Mouse (Mus musculus): ENCODE results near the gene Hnrnpc. TPM values are rescaled to one million over a fixed set of nuclear protein-coding genes. Genes with fewer than 3 reads are reported as not detected.
"Not testable (repeated sequence)": the region's sequence is repeated elsewhere in the genome, so short reads cannot be mapped to it uniquely, and the experiment has no call there.

The Hnrnpc gene
- total and polyA plus RNA-seq, 3 experiments: 38.0 to 544 (median 507) TPM

GRCm38 (mm10) chr14:52044901-52045678 lies 58.7 kb downstream of the Hnrnpc start:
- Histone ChIP-seq H3K27me3 (ENCODE audit: insufficient read depth, low read length) (peaks cover 21% of the 10 kb centered on the region), H3K9me3 (replicated peaks) (no peaks in the 10 kb centered on the region), H3K4me3 (ENCODE audit: low read depth, low read length) (no peak overlapping the region), H3K4me1 (ENCODE audit: insufficient read depth, low read depth, low read length) (peaks cover 2% of the 10 kb centered on the region; the same call in 1 of the 2 replicates), H3K36me3 (replicated peaks) (no peaks in the 10 kb centered on the region)
- ATAC-seq (ENCODE audit: extremely low read depth, insufficient number of reproducible peaks, low FRiP score, poor library complexity, severe bottlenecking): peak; percentile 60
- peak; percentile 9 for DNase-seq (ENCODE audit: low spot score)
- no peak for TF ChIP-seq GATA1 (IDR thresholded peaks at IDR 0.05; ENCODE audit: borderline replicate concordance, low read length)
- TF ChIP-seq TAL1 (conservative IDR thresholded peaks at IDR 0.05; ENCODE audit: low read depth, low read length): no peak

GRCm38 (mm10) chr14:52043446-52043845 lies 60.4 kb downstream of the Hnrnpc start:
- TF ChIP-seq GATA2 (IDR thresholded peaks at IDR 0.05; ENCODE audit: borderline replicate concordance, low read depth, low read length): no peak
- no peak for TF ChIP-seq GATA1 (IDR thresholded peaks at IDR 0.05; ENCODE audit: borderline replicate concordance, low read length)
- H3K9me3 ChIP-seq (replicated peaks): no peaks in the 10 kb centered on the region
- peaks cover 29% of the 10 kb centered on the region for H3K27me3 ChIP-seq (ENCODE audit: insufficient read depth, low read length)
- DNase-seq (ENCODE audit: low spot score) (no peak), ATAC-seq (ENCODE audit: extremely low read depth, insufficient number of reproducible peaks, low FRiP score, poor library complexity, severe bottlenecking) (no peak)
- peaks cover 2% of the 10 kb centered on the region; the same call in 1 of the 2 replicates for H3K4me1 ChIP-seq (ENCODE audit: insufficient read depth, low read depth, low read length)
- H3K4me3 ChIP-seq (ENCODE audit: low read depth, low read length): no peak overlapping the region
- no peaks in the 10 kb centered on the region for H3K36me3 ChIP-seq (replicated peaks)

GRCm38 (mm10) chr14:52042359-52042758 lies 61.5 kb downstream of the Hnrnpc start, which contains the start of gene Olfr221:
TSS of gene Olfr221 (minus strand) at chr14:52042459.
- peaks cover 34% of the 10 kb centered on the region for H3K27me3 ChIP-seq (ENCODE audit: insufficient read depth, low read length)
- not testable (repeated sequence) for H3K4me1 ChIP-seq (ENCODE audit: insufficient read depth, low read depth, low read length); H3K9me3 ChIP-seq (replicated peaks); DNase-seq (ENCODE audit: low spot score); ATAC-seq (ENCODE audit: extremely low read depth, insufficient number of reproducible peaks, low FRiP score, poor library complexity, severe bottlenecking); H3K36me3 ChIP-seq (replicated peaks); H3K4me3 ChIP-seq (ENCODE audit: low read depth, low read length)

- no peaks in the 10 kb centered on the region for H3K36me3 ChIP-seq (replicated peaks)
- peaks cover 2% of the 10 kb centered on the region; the same call in 1 of the 2 replicates for H3K4me1 ChIP-seq (ENCODE audit: insufficient read depth, low read depth, low read length)
- no peak overlapping the region for H3K4me3 ChIP-seq (ENCODE audit: low read depth, low read length)
- peaks cover 35% of the 10 kb centered on the region for H3K27me3 ChIP-seq (ENCODE audit: insufficient read depth, low read length)
- TF ChIP-seq POLR2AphosphoS5 (IDR thresholded peaks at IDR 0.05; ENCODE audit: insufficient replicate concordance, low read depth, low read length) (no peak), GATA1 (IDR thresholded peaks at IDR 0.05; ENCODE audit: borderline replicate concordance, low read length) (no peak), CTCF (IDR thresholded peaks at IDR 0.05; ENCODE audit: low read depth, low read length) (no peak), TAL1 (conservative IDR thresholded peaks at IDR 0.05; ENCODE audit: low read depth, low read length) (no peak), GATA2 (IDR thresholded peaks at IDR 0.05; ENCODE audit: borderline replicate concordance, low read depth, low read length) (no peak)
- ATAC-seq (ENCODE audit: extremely low read depth, insufficient number of reproducible peaks, low FRiP score, poor library complexity, severe bottlenecking) (no peak), DNase-seq (ENCODE audit: low spot score) (no peak)
- H3K9me3 ChIP-seq (replicated peaks): no peaks in the 10 kb centered on the region
These were observed 64.5 kb downstream of the Hnrnpc start for GRCm38 (mm10) chr14:52039332-52039731.

- Histone ChIP-seq H3K4me1 (ENCODE audit: insufficient read depth, low read depth, low read length) (no peaks in the 10 kb centered on the region), H3K9me3 (replicated peaks) (no peaks in the 10 kb centered on the region), H3K27me3 (ENCODE audit: insufficient read depth, low read length) (peaks cover 25% of the 10 kb centered on the region), H3K36me3 (replicated peaks) (no peaks in the 10 kb centered on the region), H3K4me3 (ENCODE audit: low read depth, low read length) (no peak overlapping the region)
- TF ChIP-seq TAL1 (conservative IDR thresholded peaks at IDR 0.05; ENCODE audit: low read depth, low read length): no peak
- no peak for TF ChIP-seq POLR2AphosphoS5 (IDR thresholded peaks at IDR 0.05; ENCODE audit: insufficient replicate concordance, low read depth, low read length)
- no peak for TF ChIP-seq CTCF (IDR thresholded peaks at IDR 0.05; ENCODE audit: low read depth, low read length)
- TF ChIP-seq GATA1 (IDR thresholded peaks at IDR 0.05; ENCODE audit: borderline replicate concordance, low read length): no peak
- no peak for TF ChIP-seq GATA2 (IDR thresholded peaks at IDR 0.05; ENCODE audit: borderline replicate concordance, low read depth, low read length)
- ATAC-seq (ENCODE audit: extremely low read depth, insufficient number of reproducible peaks, low FRiP score, poor library complexity, severe bottlenecking) (no peak), DNase-seq (ENCODE audit: low spot score) (no peak)
These were observed 67.9 kb downstream of the Hnrnpc start for GRCm38 (mm10) chr14:52035926-52036325.

- no peak for TF ChIP-seq GATA1 (IDR thresholded peaks at IDR 0.05; ENCODE audit: borderline replicate concordance, low read length)
- DNase-seq (ENCODE audit: low spot score) (no peak), ATAC-seq (ENCODE audit: extremely low read depth, insufficient number of reproducible peaks, low FRiP score, poor library complexity, severe bottlenecking) (no peak)
- no peak overlapping the region for H3K4me3 ChIP-seq (ENCODE audit: low read depth, low read length)
- no peaks in the 10 kb centered on the region for H3K36me3 ChIP-seq (replicated peaks)
- H3K9me3 ChIP-seq (replicated peaks): no peaks in the 10 kb centered on the region
- no peaks in the 10 kb centered on the region for H3K27me3 ChIP-seq (ENCODE audit: insufficient read depth, low read length)
- H3K4me1 ChIP-seq (ENCODE audit: insufficient read depth, low read depth, low read length): peaks cover 30% of the 10 kb centered on the region
These were observed 77.5 kb downstream of the Hnrnpc start for GRCm38 (mm10) chr14:52026342-52026741.

GRCm38 (mm10) chr14:52024133-52024532 lies 79.7 kb downstream of the Hnrnpc start:
- no peaks in the 10 kb centered on the region for H3K9me3 ChIP-seq (replicated peaks)
- H3K4me1 ChIP-seq (ENCODE audit: insufficient read depth, low read depth, low read length): peaks cover 44% of the 10 kb centered on the region
- DNase-seq (ENCODE audit: low spot score) (no peak), ATAC-seq (ENCODE audit: extremely low read depth, insufficient number of reproducible peaks, low FRiP score, poor library complexity, severe bottlenecking) (no peak)
- no peak for TF ChIP-seq CTCF (IDR thresholded peaks at IDR 0.05; ENCODE audit: low read depth, low read length)
- TF ChIP-seq GATA1 (IDR thresholded peaks at IDR 0.05; ENCODE audit: borderline replicate concordance, low read length): no peak
- TF ChIP-seq POLR2AphosphoS5 (IDR thresholded peaks at IDR 0.05; ENCODE audit: insufficient replicate concordance, low read depth, low read length): no peak
- no peak for TF ChIP-seq GATA2 (IDR thresholded peaks at IDR 0.05; ENCODE audit: borderline replicate concordance, low read depth, low read length)
- TF ChIP-seq TAL1 (conservative IDR thresholded peaks at IDR 0.05; ENCODE audit: low read depth, low read length): no peak
- no peaks in the 10 kb centered on the region for H3K27me3 ChIP-seq (ENCODE audit: insufficient read depth, low read length)
- H3K4me3 ChIP-seq (ENCODE audit: low read depth, low read length): no peak overlapping the region
- no peaks in the 10 kb centered on the region for H3K36me3 ChIP-seq (replicated peaks)

Other genes starting within 250 kb of the Hnrnpc start
- gene Mettl17, start 219.2 kb downstream of the Hnrnpc start, total RNA-seq (2014; fragmentation: Nextera tagmentation): 29.3 and 36.9 TPM in 2 replicates
- 20.6 and 23.2 TPM in 2 replicates for gene Mettl17, start 219.2 kb downstream of the Hnrnpc start, total RNA-seq (2017)
- gene Mettl17, start 219.2 kb downstream of the Hnrnpc start, polyA plus RNA-seq (2012): 11.7 and 19.5 TPM in 2 replicates
- gene Slc39a2, start 211.1 kb downstream of the Hnrnpc start, total RNA-seq (2014; fragmentation: Nextera tagmentation): 0.29 TPM in 1 of 2 replicates, not detected in the other
- gene Slc39a2, start 211.1 kb downstream of the Hnrnpc start, total RNA-seq (2017): 0.29 and 0.38 TPM in 2 replicates
- gene Slc39a2, start 211.1 kb downstream of the Hnrnpc start, polyA plus RNA-seq (2012): 0.02 TPM in 2 replicates
- not detected in 2 replicates for gene Ndrg2, start 189.9 kb downstream of the Hnrnpc start, total RNA-seq (2014; fragmentation: Nextera tagmentation)
- 0.05 TPM in 1 of 2 replicates, not detected in the other for gene Ndrg2, start 189.9 kb downstream of the Hnrnpc start, total RNA-seq (2017)
- gene Ndrg2, start 189.9 kb downstream of the Hnrnpc start, polyA plus RNA-seq (2012): 0.24 TPM in 1 of 2 replicates, not detected in the other
- not detected in 2 replicates for gene Tppp2, start 185.6 kb downstream of the Hnrnpc start, total RNA-seq (2014; fragmentation: Nextera tagmentation)
- not detected in 2 replicates for gene Tppp2, start 185.6 kb downstream of the Hnrnpc start, total RNA-seq (2017)
- gene Tppp2, start 185.6 kb downstream of the Hnrnpc start, polyA plus RNA-seq (2012): not detected in 2 replicates
- gene Rnase13, start 181.3 kb downstream of the Hnrnpc start, total RNA-seq (2014; fragmentation: Nextera tagmentation): not detected in 2 replicates
- not detected in 2 replicates for gene Rnase13, start 181.3 kb downstream of the Hnrnpc start, total RNA-seq (2017)
- gene Rnase13, start 181.3 kb downstream of the Hnrnpc start, polyA plus RNA-seq (2012): not detected in 2 replicates
- 33.9 and 37.5 TPM in 2 replicates for gene Arhgef40, start 119.3 kb downstream of the Hnrnpc start, total RNA-seq (2014; fragmentation: Nextera tagmentation)
- 3.1 and 3.4 TPM in 2 replicates for gene Arhgef40, start 119.3 kb downstream of the Hnrnpc start, total RNA-seq (2017)
- gene Arhgef40, start 119.3 kb downstream of the Hnrnpc start, polyA plus RNA-seq (2012): 30.3 and 32.2 TPM in 2 replicates
- 0.58 and 2.5 TPM in 2 replicates for gene Tmem253, start 88.4 kb downstream of the Hnrnpc start, total RNA-seq (2014; fragmentation: Nextera tagmentation)
- 0.12 and 0.27 TPM in 2 replicates for gene Tmem253, start 88.4 kb downstream of the Hnrnpc start, total RNA-seq (2017)
- 0.19 and 0.29 TPM in 2 replicates for gene Tmem253, start 88.4 kb downstream of the Hnrnpc start, polyA plus RNA-seq (2012)
- gene Zfp219, start 83.3 kb downstream of the Hnrnpc start, total RNA-seq (2014; fragmentation: Nextera tagmentation): 28.1 and 29.6 TPM in 2 replicates
- 16.4 and 16.9 TPM in 2 replicates for gene Zfp219, start 83.3 kb downstream of the Hnrnpc start, total RNA-seq (2017)
- 83.1 and 97.0 TPM in 2 replicates for gene Zfp219, start 83.3 kb downstream of the Hnrnpc start, polyA plus RNA-seq (2012)
- gene Olfr221, start 61.6 kb downstream of the Hnrnpc start, total RNA-seq (2014; fragmentation: Nextera tagmentation): not detected in 2 replicates
- gene Olfr221, start 61.6 kb downstream of the Hnrnpc start, total RNA-seq (2017): 0.16 and 0.23 TPM in 2 replicates
- gene Olfr221, start 61.6 kb downstream of the Hnrnpc start, polyA plus RNA-seq (2012): not detected in 2 replicates
- gene Rpgrip1, start 6.7 kb upstream of the Hnrnpc start, total RNA-seq (2014; fragmentation: Nextera tagmentation): 0.30 TPM in 1 of 2 replicates, not detected in the other
- 1.8 and 3.1 TPM in 2 replicates for gene Rpgrip1, start 6.7 kb upstream of the Hnrnpc start, total RNA-seq (2017)
- gene Rpgrip1, start 6.7 kb upstream of the Hnrnpc start, polyA plus RNA-seq (2012): 0.17 and 0.28 TPM in 2 replicates
- gene Supt16, start 93.4 kb upstream of the Hnrnpc start, total RNA-seq (2014; fragmentation: Nextera tagmentation): 173 and 179 TPM in 2 replicates
- 189 and 225 TPM in 2 replicates for gene Supt16, start 93.4 kb upstream of the Hnrnpc start, total RNA-seq (2017)
- 37.1 and 44.7 TPM in 2 replicates for gene Supt16, start 93.4 kb upstream of the Hnrnpc start, polyA plus RNA-seq (2012)
- 222 and 247 TPM in 2 replicates for gene Chd8, start 153.8 kb upstream of the Hnrnpc start, total RNA-seq (2014; fragmentation: Nextera tagmentation)
- 57.6 and 78.7 TPM in 2 replicates for gene Chd8, start 153.8 kb upstream of the Hnrnpc start, total RNA-seq (2017)
- gene Chd8, start 153.8 kb upstream of the Hnrnpc start, polyA plus RNA-seq (2012): 16.0 and 22.6 TPM in 2 replicates
- 42.4 and 49.2 TPM in 2 replicates for gene Tox4, start 175.1 kb upstream of the Hnrnpc start, total RNA-seq (2014; fragmentation: Nextera tagmentation)
- gene Tox4, start 175.1 kb upstream of the Hnrnpc start, total RNA-seq (2017): 42.9 and 43.0 TPM in 2 replicates
- gene Tox4, start 175.1 kb upstream of the Hnrnpc start, polyA plus RNA-seq (2012): 33.1 and 37.2 TPM in 2 replicates
- 31.2 and 33.2 TPM in 2 replicates for gene Rab2b, start 175.5 kb upstream of the Hnrnpc start, total RNA-seq (2014; fragmentation: Nextera tagmentation)
- 13.8 and 14.9 TPM in 2 replicates for gene Rab2b, start 175.5 kb upstream of the Hnrnpc start, total RNA-seq (2017)
- 0.62 and 0.91 TPM in 2 replicates for gene Rab2b, start 175.5 kb upstream of the Hnrnpc start, polyA plus RNA-seq (2012)
- gene Mettl3, start 201.1 kb upstream of the Hnrnpc start, total RNA-seq (2014; fragmentation: Nextera tagmentation): 71.6 and 74.2 TPM in 2 replicates
- gene Mettl3, start 201.1 kb upstream of the Hnrnpc start, total RNA-seq (2017): 95.9 and 98.6 TPM in 2 replicates
- 10.4 and 16.5 TPM in 2 replicates for gene Mettl3, start 201.1 kb upstream of the Hnrnpc start, polyA plus RNA-seq (2012)
- gene Sall2, start 224.7 kb upstream of the Hnrnpc start, total RNA-seq (2014; fragmentation: Nextera tagmentation): 7.8 TPM in 2 replicates
- 2.3 and 2.8 TPM in 2 replicates for gene Sall2, start 224.7 kb upstream of the Hnrnpc start, total RNA-seq (2017)
- 4.7 and 5.2 TPM in 2 replicates for gene Sall2, start 224.7 kb upstream of the Hnrnpc start, polyA plus RNA-seq (2012)